Mouse (Mus musculus) midbrain, embryonic 11.5 days (tissue): Measurements from ENCODE around the gene Zfp384. TPM values are rescaled to one million over a fixed set of nuclear protein-coding genes. Genes with fewer than 3 reads are reported as not detected.
A peak's percentile ranks its signal among the peaks of the same experiment; 100 is the strongest.

ENCODE experiments used
- ATAC-seq: fragments of 200-750 bp; cut with Nextera tagmentation; 2 replicates; pipeline ENCODE4 v1.8.0; 2017; ENCODE audit warnings: moderate TSS enrichment, moderate library complexity; ENCODE audit not compliant: low FRiP score
- DNase-seq: peaks from one replicate; pipeline ENCODE4 v3.0.0; 2015; ENCODE audit warnings: low spot score; ENCODE audit errors: missing footprints
- H3K27ac ChIP-seq: fragments of 300-500 bp; sonication (generic); 2 replicates; pipeline ENCODE4 v1.5.1; 2014; ENCODE audit warnings: low read depth, low read length
- H3K27me3 ChIP-seq: fragments of 300-500 bp; sonication (generic); 2 replicates; pipeline ENCODE4 v1.6.1; 2014; ENCODE audit warnings: mild to moderate bottlenecking, low read length, moderate library complexity, mixed read lengths; ENCODE audit not compliant: control insufficient read depth, insufficient read depth
- H3K36me3 ChIP-seq: fragments of 300-500 bp; sonication (generic); 2 replicates; pipeline ENCODE4 v1.6.1; 2014; ENCODE audit warnings: mild to moderate bottlenecking, low read length, moderate library complexity, mixed read lengths; ENCODE audit not compliant: control insufficient read depth, insufficient read depth
- H3K4me1 ChIP-seq: fragments of 300-500 bp; sonication (generic); 2 replicates; pipeline ENCODE4 v1.6.1; 2014; ENCODE audit warnings: low read length; ENCODE audit not compliant: control insufficient read depth, insufficient read depth
- H3K4me2 ChIP-seq: fragments of 300-500 bp; sonication (generic); 2 replicates; pipeline ENCODE4 v1.6.1; 2014; ENCODE audit warnings: mild to moderate bottlenecking, moderate library complexity
- H3K4me3 ChIP-seq: fragments of 300-500 bp; sonication (generic); 2 replicates; pipeline ENCODE4 v1.5.1; 2014; ENCODE audit warnings: low read depth, low read length
- H3K9ac ChIP-seq: fragments of 300-500 bp; sonication (generic); 2 replicates; pipeline ENCODE4 v1.6.1; 2014; ENCODE audit warnings: low read length
- H3K9me3 ChIP-seq: fragments of 300-500 bp; sonication (generic); 2 replicates; pipeline ENCODE4 v1.6.1; 2016; ENCODE audit warnings: low read length; ENCODE audit not compliant: control insufficient read depth
- WGBS: fragments of 180-500 bp; shearing (Covaris S2); extraction: QIAGEN DNeasy Blood & Tissue Kit; methylation state at CpG from one replicate; pipeline ENCODE4 v1.1.7; 2014; 5-methylcytosine and 5-hydroxymethylcytosine counted together
- polyA plus RNA-seq: library from polyadenylated mRNA; unstranded; fragments of >200 nt; fragmentation: Nextera tagmentation; extraction: Ambion mirVana; gene quantifications from 2 replicates; pipeline ENCODE4 v1.2.1, GENCODE M21; 2014

Zfp384 gene
- polyA plus RNA-seq, 1 experiment from 2014 or later: 9.9 TPM

DNA sequence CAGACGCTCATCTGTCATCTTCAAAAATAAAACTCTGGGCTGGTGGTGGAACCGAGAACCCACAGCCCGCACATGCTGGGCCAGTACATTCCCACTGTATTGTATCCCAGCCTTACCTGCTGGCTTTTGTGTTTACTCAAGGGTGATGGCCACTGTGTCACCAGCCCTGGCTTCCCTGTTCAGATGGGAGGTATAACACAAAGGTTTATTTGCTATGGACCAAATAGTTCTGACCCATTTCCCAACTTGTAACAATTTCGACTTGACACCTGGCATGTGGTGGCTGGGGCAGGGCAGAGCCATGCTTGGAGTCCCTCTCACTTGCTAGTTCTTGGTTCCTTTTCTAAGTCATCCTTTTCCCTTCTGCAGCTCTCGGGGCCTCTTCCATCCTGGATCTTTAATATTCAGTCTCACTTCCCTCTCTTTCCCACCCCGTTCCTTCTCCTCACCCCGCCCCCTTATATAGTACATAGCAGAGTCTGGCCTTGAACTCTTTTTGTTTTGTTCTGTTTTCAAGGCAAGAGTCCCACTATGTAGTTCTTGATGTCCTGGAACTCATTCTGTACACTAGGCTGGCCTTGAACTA lies 73.9 kb downstream of the Zfp384 start:
- peaks cover 2% of the 10 kb centered on the region for H3K27me3 ChIP-seq
- no peaks in the 10 kb centered on the region for H3K9me3 ChIP-seq
- 89% methylated on average over 7 of the region's 7 CpGs for WGBS
- H3K9ac ChIP-seq: no peak overlapping the region
- no peaks in the 10 kb centered on the region for H3K36me3 ChIP-seq
- no peak overlapping the region for H3K27ac ChIP-seq
- no peak for DNase-seq
- ATAC-seq: no peak
- H3K4me2 ChIP-seq: no peak overlapping the region
- peaks cover 3% of the 10 kb centered on the region; the same call in 1 of the 2 replicates for H3K4me1 ChIP-seq
- no peak overlapping the region for H3K4me3 ChIP-seq

DNA sequence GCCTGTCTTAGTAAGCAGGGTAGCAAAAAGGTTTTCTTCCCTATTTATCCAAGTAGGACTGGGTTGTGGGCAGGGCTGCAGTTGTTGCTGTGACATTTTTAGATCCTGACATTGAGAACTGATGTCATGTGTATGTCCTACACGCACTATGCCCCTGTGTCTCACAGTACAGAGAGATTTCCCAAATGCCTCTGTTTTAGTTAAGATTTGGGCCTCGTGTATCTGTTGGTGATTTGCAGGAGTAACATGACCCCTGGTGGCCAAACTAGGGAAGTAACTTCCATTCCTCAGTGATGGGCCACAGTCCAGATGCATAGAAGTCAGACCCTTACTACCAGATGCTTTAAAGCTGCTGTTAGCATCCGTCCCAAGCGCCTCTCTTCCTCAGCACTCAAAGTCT lies 75.5 kb downstream of the Zfp384 start:
- Histone ChIP-seq H3K9me3 (no peaks in the 10 kb centered on the region), H3K9ac (no peak overlapping the region), H3K4me3 (no peak overlapping the region), H3K4me1 (peaks cover 8% of the 10 kb centered on the region), H3K27ac (no peak overlapping the region), H3K27me3 (peaks cover 2% of the 10 kb centered on the region), H3K36me3 (no peaks in the 10 kb centered on the region), H3K4me2 (no peak overlapping the region)
- DNase-seq: peak; percentile 92
- WGBS: 6% methylated on average over 4 of the region's 4 CpGs
- ATAC-seq: no peak

Other genes with a start within 250 kb of the Zfp384 start
- 4.5 and 6.6 TPM in 2 replicates for gene Eno2, start 239.5 kb upstream of the Zfp384 start, polyA plus RNA-seq
- 1.1 and 1.8 TPM in 2 replicates for gene Lrrc23, start 229.4 kb upstream of the Zfp384 start, polyA plus RNA-seq
- 3.7 and 4.8 TPM in 2 replicates for gene Spsb2, start 200.5 kb upstream of the Zfp384 start, polyA plus RNA-seq
- 619 and 639 TPM in 2 replicates for gene Tpi1, start 194.8 kb upstream of the Zfp384 start, polyA plus RNA-seq
- 139 and 143 TPM in 2 replicates for gene Usp5, start 179.7 kb upstream of the Zfp384 start, polyA plus RNA-seq
- 225 and 244 TPM in 2 replicates for gene Cdca3, start 179.6 kb upstream of the Zfp384 start, polyA plus RNA-seq
- 3.8 TPM in 2 replicates for gene Gnb3, start 168.9 kb upstream of the Zfp384 start, polyA plus RNA-seq
- 7.8 and 7.9 TPM in 2 replicates for gene P3h3, start 151.4 kb upstream of the Zfp384 start, polyA plus RNA-seq
- 1.6 and 2.1 TPM in 2 replicates for gene Gpr162, start 145.2 kb upstream of the Zfp384 start, polyA plus RNA-seq
- not detected in 2 replicates for gene Cd4, start 120.9 kb upstream of the Zfp384 start, polyA plus RNA-seq
- gene Lag3, start 97.4 kb upstream of the Zfp384 start, polyA plus RNA-seq: 0.88 and 2.4 TPM in 2 replicates
- 258 and 288 TPM in 2 replicates for gene Ptms, start 89.0 kb upstream of the Zfp384 start, polyA plus RNA-seq
- gene Mlf2, start 77.8 kb upstream of the Zfp384 start, polyA plus RNA-seq: 430 and 435 TPM in 2 replicates
- 105 and 112 TPM in 2 replicates for gene Cops7a, start 43.6 kb upstream of the Zfp384 start, polyA plus RNA-seq
- gene Pianp, start 12.5 kb upstream of the Zfp384 start, polyA plus RNA-seq: 1.2 and 1.6 TPM in 2 replicates
- 139 and 146 TPM in 2 replicates for gene Ing4, start 30.6 kb downstream of the Zfp384 start, polyA plus RNA-seq
- 9.2 and 10.8 TPM in 2 replicates for gene Acrbp, start 40.5 kb downstream of the Zfp384 start, polyA plus RNA-seq
- gene Lpar5, start 58.8 kb downstream of the Zfp384 start, polyA plus RNA-seq: 0.11 TPM in 1 of 2 replicates, not detected in the other
- gene Chd4, start 86.8 kb downstream of the Zfp384 start, polyA plus RNA-seq: 96.9 and 99.3 TPM in 2 replicates
- gene Nop2, start 122.8 kb downstream of the Zfp384 start, polyA plus RNA-seq: 55.1 and 58.4 TPM in 2 replicates
- gene Iffo1, start 136.1 kb downstream of the Zfp384 start, polyA plus RNA-seq: 8.4 and 8.6 TPM in 2 replicates
- gene Gapdh, start 157.3 kb downstream of the Zfp384 start, polyA plus RNA-seq: 2,357 and 2,675 TPM in 2 replicates
- 127 and 140 TPM in 2 replicates for gene Ncapd2, start 182.6 kb downstream of the Zfp384 start, polyA plus RNA-seq
- 200 and 208 TPM in 2 replicates for gene Mrpl51, start 182.7 kb downstream of the Zfp384 start, polyA plus RNA-seq
- 1.3 and 1.4 TPM in 2 replicates for gene Vamp1, start 206.4 kb downstream of the Zfp384 start, polyA plus RNA-seq
- 1.2 and 1.6 TPM in 2 replicates for gene Tapbpl, start 222.7 kb downstream of the Zfp384 start, polyA plus RNA-seq
- gene Cd27, start 227.9 kb downstream of the Zfp384 start, polyA plus RNA-seq: 0.62 and 0.93 TPM in 2 replicates